Mouse (Mus musculus): ENCODE data around the gene B3gntl1. TPM values are rescaled to one million over a fixed set of nuclear protein-coding genes. Genes with fewer than 3 reads are reported as not detected.
"Not testable (repeated sequence)": the region's sequence is repeated elsewhere in the genome, so short reads cannot be mapped to it uniquely, and the experiment has no call there.

The B3gntl1 gene
- polyA plus RNA-seq, 1 experiment: 7.6 TPM

DNA sequence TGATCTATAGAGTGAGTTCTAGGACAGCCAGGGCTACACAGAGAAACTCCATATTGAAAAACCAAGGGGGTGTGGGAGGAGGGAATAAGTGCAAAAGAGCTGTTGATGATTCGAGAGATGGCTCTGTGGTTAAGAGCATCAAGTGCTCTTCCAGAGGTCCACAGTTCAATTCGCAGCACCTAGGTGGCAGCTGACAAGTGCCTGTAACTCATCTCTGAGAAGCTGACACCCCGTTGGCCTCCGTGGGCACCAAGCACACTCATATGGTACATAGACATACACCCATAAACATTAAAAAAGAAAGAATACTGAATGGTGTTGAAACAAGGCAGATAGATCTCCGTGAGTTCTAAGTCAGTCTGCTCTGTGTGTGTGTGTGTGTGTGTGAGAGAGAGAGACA, 4.2 kb downstream of the B3gntl1 start:
- Histone ChIP-seq H3K27ac (ENCODE audit: control insufficient read depth, insufficient read depth, low read depth, low read length) (no peak overlapping the region), H3K27me3 (ENCODE audit: control insufficient read depth, insufficient read depth, low read length) (no peaks in the 10 kb centered on the region), H3K36me3 (ENCODE audit: control insufficient read depth, insufficient read depth, low read length) (no peaks in the 10 kb centered on the region), H3K4me1 (ENCODE audit: control insufficient read depth, insufficient read depth, low read length) (peaks cover 5% of the 10 kb centered on the region), H3K4me3 (ENCODE audit: control insufficient read depth, low read depth, low read length) (no peak overlapping the region)
- TF ChIP-seq POLR2A (IDR thresholded peaks at IDR 0.05; ENCODE audit: control insufficient read depth, low read depth, low read length): no peak
- TF ChIP-seq CTCF (IDR thresholded peaks at IDR 0.05; ENCODE audit: control insufficient read depth, insufficient read depth, insufficient replicate concordance, low read depth, low read length): no peak

GRCm38 (mm10) chr11:121667541-121667940, 5.4 kb downstream of the B3gntl1 start:
- no peak overlapping the region for H3K4me3 ChIP-seq (ENCODE audit: control insufficient read depth, low read depth, low read length)
- H3K4me1 ChIP-seq (ENCODE audit: control insufficient read depth, insufficient read depth, low read length): no peaks in the 10 kb centered on the region; the same call in 1 of the 2 replicates
- no peaks in the 10 kb centered on the region for H3K36me3 ChIP-seq (ENCODE audit: control insufficient read depth, insufficient read depth, low read length)
- no peak for TF ChIP-seq POLR2A (IDR thresholded peaks at IDR 0.05; ENCODE audit: control insufficient read depth, low read depth, low read length)
- no peak for TF ChIP-seq CTCF (IDR thresholded peaks at IDR 0.05; ENCODE audit: control insufficient read depth, insufficient read depth, insufficient replicate concordance, low read depth, low read length)
- H3K27me3 ChIP-seq (ENCODE audit: control insufficient read depth, insufficient read depth, low read length): no peaks in the 10 kb centered on the region
- no peak overlapping the region for H3K27ac ChIP-seq (ENCODE audit: control insufficient read depth, insufficient read depth, low read depth, low read length)

- no peak for TF ChIP-seq POLR2A (IDR thresholded peaks at IDR 0.05; ENCODE audit: control insufficient read depth, low read depth, low read length)
- no peaks in the 10 kb centered on the region for H3K27me3 ChIP-seq (ENCODE audit: control insufficient read depth, insufficient read depth, low read length)
- H3K4me3 ChIP-seq (ENCODE audit: control insufficient read depth, low read depth, low read length): no peak overlapping the region
- H3K4me1 ChIP-seq (ENCODE audit: control insufficient read depth, insufficient read depth, low read length): no peaks in the 10 kb centered on the region
- H3K36me3 ChIP-seq (ENCODE audit: control insufficient read depth, insufficient read depth, low read length): no peaks in the 10 kb centered on the region
- H3K27ac ChIP-seq (ENCODE audit: control insufficient read depth, insufficient read depth, low read depth, low read length): no peak overlapping the region
Measured at GRCm38 (mm10) chr11:121661116-121661515, 11.8 kb downstream of the B3gntl1 start.

GRCm38 (mm10) chr11:121660604-121661003, 12.3 kb downstream of the B3gntl1 start:
- H3K4me3 ChIP-seq (ENCODE audit: control insufficient read depth, low read depth, low read length); H3K27me3 ChIP-seq (ENCODE audit: control insufficient read depth, insufficient read depth, low read length); H3K36me3 ChIP-seq (ENCODE audit: control insufficient read depth, insufficient read depth, low read length); H3K4me1 ChIP-seq (ENCODE audit: control insufficient read depth, insufficient read depth, low read length); H3K27ac ChIP-seq (ENCODE audit: control insufficient read depth, insufficient read depth, low read depth, low read length): not testable (repeated sequence)

DNA sequence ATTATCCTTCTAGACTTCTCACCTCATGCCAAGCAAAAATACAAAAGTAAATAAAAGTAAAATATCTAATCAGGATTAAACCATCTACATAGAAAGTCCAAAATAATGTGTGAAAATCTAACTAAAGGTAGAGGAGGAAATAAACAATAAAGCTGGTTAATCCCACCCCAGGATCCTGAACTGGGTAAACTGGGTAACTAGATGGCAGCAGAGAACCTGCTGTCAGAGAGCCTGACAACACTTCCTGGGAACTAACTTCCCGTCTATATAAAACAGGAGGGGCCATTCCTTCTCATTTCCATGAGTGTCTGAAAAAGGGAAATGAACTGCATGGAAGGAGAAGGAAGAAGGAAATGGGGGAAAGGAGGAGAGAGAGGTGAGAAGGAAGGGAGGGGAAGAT, 14.8 kb downstream of the B3gntl1 start:
- TF ChIP-seq CTCF (IDR thresholded peaks at IDR 0.05; ENCODE audit: control insufficient read depth, insufficient read depth, insufficient replicate concordance, low read depth, low read length) (no peak), POLR2A (IDR thresholded peaks at IDR 0.05; ENCODE audit: control insufficient read depth, low read depth, low read length) (no peak)
- H3K27me3 ChIP-seq (ENCODE audit: control insufficient read depth, insufficient read depth, low read length): no peaks in the 10 kb centered on the region
- H3K27ac ChIP-seq (ENCODE audit: control insufficient read depth, insufficient read depth, low read depth, low read length): no peak overlapping the region

DNA sequence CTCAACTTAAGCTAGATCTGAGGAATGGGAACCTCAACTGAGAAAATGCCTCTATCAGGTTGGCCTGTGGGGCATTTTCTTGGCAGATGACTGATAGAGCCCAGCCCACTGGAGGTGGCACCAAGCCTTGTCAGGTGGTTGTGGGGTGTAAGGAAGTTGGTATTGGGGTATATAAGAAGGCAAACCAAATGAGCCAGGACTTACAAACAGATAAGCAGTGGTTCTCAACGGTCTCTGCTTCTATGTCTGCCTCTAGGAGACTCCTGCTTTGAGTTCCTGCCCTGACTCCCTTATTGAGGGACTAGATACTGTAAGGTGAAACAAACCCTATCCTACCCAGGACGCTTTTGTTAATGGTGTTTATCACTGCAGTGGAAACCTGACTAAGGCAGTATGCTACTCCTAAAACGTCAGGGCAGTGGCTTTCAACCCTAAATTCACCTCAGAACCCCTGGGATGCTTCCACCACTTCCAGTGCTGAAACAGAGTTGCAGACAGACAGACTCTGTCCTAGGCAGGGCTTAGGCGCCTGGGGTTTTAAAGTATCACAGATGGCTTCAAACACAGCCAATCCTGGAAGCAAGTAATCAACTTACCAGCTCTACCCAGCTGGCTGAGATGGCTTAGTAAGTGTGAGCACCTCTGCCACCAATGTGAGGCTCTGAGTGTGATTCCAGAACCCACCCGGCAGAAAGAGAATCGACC, 17.0 kb downstream of the B3gntl1 start:
- Histone ChIP-seq H3K4me3 (ENCODE audit: control insufficient read depth, low read depth, low read length) (no peak overlapping the region), H3K4me1 (ENCODE audit: control insufficient read depth, insufficient read depth, low read length) (peaks cover 2% of the 10 kb centered on the region), H3K36me3 (ENCODE audit: control insufficient read depth, insufficient read depth, low read length) (no peaks in the 10 kb centered on the region), H3K27ac (ENCODE audit: control insufficient read depth, insufficient read depth, low read depth, low read length) (no peak overlapping the region), H3K27me3 (ENCODE audit: control insufficient read depth, insufficient read depth, low read length) (no peaks in the 10 kb centered on the region)
- TF ChIP-seq CTCF (IDR thresholded peaks at IDR 0.05; ENCODE audit: control insufficient read depth, insufficient read depth, insufficient replicate concordance, low read depth, low read length) (no peak), POLR2A (IDR thresholded peaks at IDR 0.05; ENCODE audit: control insufficient read depth, low read depth, low read length) (no peak)

More for the DNA sequence above, 14.8 kb downstream of the B3gntl1 start:
- H3K4me1 ChIP-seq (ENCODE audit: control insufficient read depth, insufficient read depth, low read length): no peaks in the 10 kb centered on the region; the same call in 1 of the 2 replicates
- H3K36me3 ChIP-seq (ENCODE audit: control insufficient read depth, insufficient read depth, low read length): no peaks in the 10 kb centered on the region
- H3K4me3 ChIP-seq (ENCODE audit: control insufficient read depth, low read depth, low read length): no peak overlapping the region

DNA sequence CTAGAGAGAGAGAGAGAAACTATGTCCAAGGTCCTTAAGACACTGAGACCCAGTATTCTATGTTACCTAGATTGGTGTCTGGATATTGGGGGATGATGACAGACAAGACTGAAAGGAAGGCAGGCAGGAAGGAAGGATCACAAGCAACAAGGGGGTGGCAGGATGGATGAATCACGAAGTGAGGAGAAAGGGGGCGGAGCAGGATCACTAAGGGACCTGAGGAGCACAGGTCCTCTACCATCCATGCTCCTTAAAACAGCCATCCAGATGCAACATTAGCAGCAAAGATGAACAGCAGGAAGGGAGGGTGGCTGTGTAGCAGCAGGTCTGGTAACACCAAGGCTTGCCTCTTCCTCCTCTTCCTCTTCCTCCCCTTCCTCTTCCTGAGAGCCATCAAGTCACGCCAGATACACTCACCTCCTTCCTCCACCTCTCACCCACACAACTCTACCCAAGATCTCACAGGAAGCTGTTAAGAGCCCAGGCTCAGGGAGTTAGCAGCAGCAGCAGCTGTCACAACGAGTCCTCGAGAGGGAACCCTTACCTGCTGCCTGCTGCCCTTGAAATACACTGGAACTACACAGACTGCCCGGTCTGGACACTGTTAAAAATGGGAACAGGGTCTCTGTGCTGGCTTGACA, 17.7 kb downstream of the B3gntl1 start:
- H3K27ac ChIP-seq (ENCODE audit: control insufficient read depth, insufficient read depth, low read depth, low read length): no peak overlapping the region
- no peak for TF ChIP-seq CTCF (IDR thresholded peaks at IDR 0.05; ENCODE audit: control insufficient read depth, insufficient read depth, insufficient replicate concordance, low read depth, low read length)
- TF ChIP-seq POLR2A (IDR thresholded peaks at IDR 0.05; ENCODE audit: control insufficient read depth, low read depth, low read length): no peak

More for the DNA sequence above, 17.7 kb downstream of the B3gntl1 start:
- no peak overlapping the region for H3K4me3 ChIP-seq (ENCODE audit: control insufficient read depth, low read depth, low read length)
- H3K27me3 ChIP-seq (ENCODE audit: control insufficient read depth, insufficient read depth, low read length): no peaks in the 10 kb centered on the region
- no peaks in the 10 kb centered on the region; the same call in 1 of the 2 replicates for H3K36me3 ChIP-seq (ENCODE audit: control insufficient read depth, insufficient read depth, low read length)
- peaks cover 3% of the 10 kb centered on the region for H3K4me1 ChIP-seq (ENCODE audit: control insufficient read depth, insufficient read depth, low read length)
